In genomic region chr7:107787977-107788620, GRCm38 (mm10) we compare ENCODE assay signal across 9 mouse cellular contexts. TPM values are rescaled to one million over a fixed set of nuclear protein-coding genes. Genes with fewer than 3 reads are reported as not detected.
DNase-seq lines count a peak whose midpoint lies in the region; ATAC-seq lines count a peak whose summit lies in the region.
"Had no signal": no experiment of that assay in that cellular context is flagged by ENCODE, and none has a peak within 500 bp of the region (broad histone marks: within the 10 kb centered on the region; RNA-seq: fewer than 3 reads in every experiment).

No protein-coding gene starts in this region.

- peak; percentile 1 to 18 for DNase-seq in kidney, adult 8-10 months
- peak; percentile 27 for DNase-seq in NIH3T3 (ENCODE audit: low read depth)
- peak; percentile 68 for DNase-seq in embryonic facial prominence, embryonic 11.5 days (ENCODE audit: low spot score)
- peak; percentile 11 to 17 for DNase-seq in layer of hippocampus, postnatal 10 days (ENCODE audit: low spot score in 2 of 2)
- peak; percentile 8 for DNase-seq in right cerebral cortex, postnatal 14 days
- DNase-seq in adrenal gland, postnatal 25 days = no peak

- H3K9me3 ChIP-seq in kidney, embryonic 16.5 days (ENCODE audit: low read length) = no peaks in the 10 kb centered on the region
- H3K9me3 ChIP-seq in embryonic facial prominence, embryonic 11.5 days (replicated peaks; ENCODE audit: control insufficient read depth, low read length) = no peaks in the 10 kb centered on the region

- H3K27ac ChIP-seq in kidney, embryonic 16.5 days (ENCODE audit: low read length) = no peak overlapping the region
- no peak overlapping the region for H3K27ac ChIP-seq in embryonic facial prominence, embryonic 11.5 days (replicated peaks; ENCODE audit: low read depth, low read length)

- H3K36me3 ChIP-seq in kidney, embryonic 16.5 days (ENCODE audit: insufficient read depth, low read length) = no peaks in the 10 kb centered on the region
- H3K36me3 ChIP-seq in embryonic facial prominence, embryonic 11.5 days (replicated peaks; ENCODE audit: control insufficient read depth, insufficient read depth, low read depth, low read length) = no peaks in the 10 kb centered on the region

- H3K9ac ChIP-seq in kidney, embryonic 16.5 days (replicated peaks; ENCODE audit: low read length) = no peak overlapping the region
- no peak overlapping the region for H3K9ac ChIP-seq in embryonic facial prominence, embryonic 11.5 days (replicated peaks; ENCODE audit: low read length)

- H3K4me2 ChIP-seq in kidney, embryonic 16.5 days (replicated peaks; ENCODE audit: low read depth, low read length) = no peak overlapping the region
- H3K4me2 ChIP-seq in embryonic facial prominence, embryonic 11.5 days (ENCODE audit: low read depth, low read length) = no peak overlapping the region

- ATAC-seq in kidney, embryonic 16.5 days (ENCODE audit: low FRiP score, low TSS enrichment) = no peak
- ATAC-seq in embryonic facial prominence, embryonic 11.5 days (replicated peaks; ENCODE audit: insufficient number of reproducible peaks, low FRiP score, low TSS enrichment, low read depth) = 0 out of 2 replicates have a peak, but pooled peaks have one; percentile 29
- ATAC-seq in erythroblast, adult 5-6 weeks (replicated peaks; ENCODE audit: low FRiP score, poor library complexity, severe bottlenecking) = no peak

- no peak overlapping the region for H3K4me3 ChIP-seq in kidney, embryonic 16.5 days (ENCODE audit: low read length)
- no peak overlapping the region for H3K4me3 ChIP-seq in embryonic facial prominence, embryonic 11.5 days (ENCODE audit: low read depth, low read length)

- H3K4me1 ChIP-seq in kidney, embryonic 16.5 days (ENCODE audit: insufficient read depth, low read length) = no peaks in the 10 kb centered on the region
- H3K4me1 ChIP-seq in embryonic facial prominence, embryonic 11.5 days (ENCODE audit: control insufficient read depth, insufficient read depth, low read length) = no peaks in the 10 kb centered on the region

- 55% methylated on average over 3 of the region's 3 CpGs for WGBS in kidney, embryonic 16.5 days
- 60% methylated on average over 3 of the region's 3 CpGs for WGBS in embryonic facial prominence, embryonic 11.5 days

- no peaks in the 10 kb centered on the region for H3K27me3 ChIP-seq in kidney, embryonic 16.5 days (ENCODE audit: insufficient read depth, low read length)
- H3K27me3 ChIP-seq in embryonic facial prominence, embryonic 11.5 days (ENCODE audit: control insufficient read depth, insufficient read depth, low read length) = no peaks in the 10 kb centered on the region

RNA-seq across cellular contexts. Expression of gene Ovch2, which starts 12.9 kb away (rescaled TPM):
- polyA plus RNA-seq in kidney, embryonic 16.5 days (2015; fragmentation: Nextera tagmentation; extraction: Ambion mirVana) = not detected in 2 replicates
- polyA plus RNA-seq in embryonic facial prominence, embryonic 11.5 days (2014; fragmentation: Nextera tagmentation; extraction: Ambion mirVana) = not detected in 2 replicates
- not detected for total RNA-seq in layer of hippocampus, postnatal 10 days (2021)
- not detected in 2 replicates for total RNA-seq in erythroblast, adult 5-6 weeks (2015; ENCODE audit: low replicate concordance)
- total RNA-seq in erythroblast, adult 5-6 weeks (2017; ENCODE audit: low replicate concordance) = not detected in 2 replicates
- total RNA-seq in adrenal gland, postnatal 25 days (2021) = not detected in 2 replicates
- total RNA-seq: layer of hippocampus, postnatal 14 days had no signal

RNA-seq across cellular contexts. Expression of gene Olfr467, which starts 24.0 kb away (rescaled TPM):
- polyA plus RNA-seq in kidney, embryonic 16.5 days (2015; fragmentation: Nextera tagmentation; extraction: Ambion mirVana) = not detected in 2 replicates
- polyA plus RNA-seq in embryonic facial prominence, embryonic 11.5 days (2014; fragmentation: Nextera tagmentation; extraction: Ambion mirVana) = not detected in 2 replicates
- total RNA-seq in layer of hippocampus, postnatal 10 days (2021) = not detected
- total RNA-seq in erythroblast, adult 5-6 weeks (2015; ENCODE audit: low replicate concordance) = not detected in 2 replicates
- total RNA-seq in erythroblast, adult 5-6 weeks (2017; ENCODE audit: low replicate concordance) = not detected in 2 replicates
- not detected in 2 replicates for total RNA-seq in adrenal gland, postnatal 25 days (2021)
- total RNA-seq: layer of hippocampus, postnatal 14 days had no signal

RNA-seq across cellular contexts. Expression of gene Cyb5r2, which starts 30.3 kb away (rescaled TPM):
- polyA plus RNA-seq in kidney, embryonic 16.5 days (2015; fragmentation: Nextera tagmentation; extraction: Ambion mirVana) = 0.14 and 0.22 TPM in 2 replicates
- polyA plus RNA-seq in embryonic facial prominence, embryonic 11.5 days (2014; fragmentation: Nextera tagmentation; extraction: Ambion mirVana) = 0.29 and 0.31 TPM in 2 replicates
- total RNA-seq in layer of hippocampus, postnatal 10 days (2021) = under 1 TPM in 1 of 2 experiments, not detected in 1; 0.30 TPM
- not detected in 2 replicates for total RNA-seq in erythroblast, adult 5-6 weeks (2015; ENCODE audit: low replicate concordance)
- 0.14 TPM in 1 of 2 replicates, not detected in the other for total RNA-seq in erythroblast, adult 5-6 weeks (2017; ENCODE audit: low replicate concordance)
- not detected in 2 replicates for total RNA-seq in adrenal gland, postnatal 25 days (2021)
- total RNA-seq: layer of hippocampus, postnatal 14 days had no signal

RNA-seq across cellular contexts. Expression of gene Olfr469, which starts 37.2 kb away (rescaled TPM):
- polyA plus RNA-seq in kidney, embryonic 16.5 days (2015; fragmentation: Nextera tagmentation; extraction: Ambion mirVana) = not detected in 2 replicates
- polyA plus RNA-seq in embryonic facial prominence, embryonic 11.5 days (2014; fragmentation: Nextera tagmentation; extraction: Ambion mirVana) = not detected in 2 replicates
- not detected for total RNA-seq in layer of hippocampus, postnatal 10 days (2021)
- total RNA-seq in erythroblast, adult 5-6 weeks (2015; ENCODE audit: low replicate concordance) = not detected in 2 replicates
- not detected in 2 replicates for total RNA-seq in erythroblast, adult 5-6 weeks (2017; ENCODE audit: low replicate concordance)
- not detected in 2 replicates for total RNA-seq in adrenal gland, postnatal 25 days (2021)
- total RNA-seq: layer of hippocampus, postnatal 14 days had no signal

RNA-seq across cellular contexts. Expression of gene Olfr470, which starts 59.2 kb away (rescaled TPM):
- not detected in 2 replicates for polyA plus RNA-seq in kidney, embryonic 16.5 days (2015; fragmentation: Nextera tagmentation; extraction: Ambion mirVana)
- not detected in 2 replicates for polyA plus RNA-seq in embryonic facial prominence, embryonic 11.5 days (2014; fragmentation: Nextera tagmentation; extraction: Ambion mirVana)
- not detected for total RNA-seq in layer of hippocampus, postnatal 10 days (2021)
- total RNA-seq in erythroblast, adult 5-6 weeks (2015; ENCODE audit: low replicate concordance) = not detected in 2 replicates
- 0.43 TPM in 1 of 2 replicates, not detected in the other for total RNA-seq in erythroblast, adult 5-6 weeks (2017; ENCODE audit: low replicate concordance)
- not detected in 2 replicates for total RNA-seq in adrenal gland, postnatal 25 days (2021)
- total RNA-seq: layer of hippocampus, postnatal 14 days had no signal
